Mouse (Mus musculus): ENCODE results near the gene Rflna.

GRCm38 (mm10) chr5:125005871-125006652, 3.0 kb downstream of the Rflna start:
- TF ChIP-seq GATA1 (IDR thresholded peaks at IDR 0.05; ENCODE audit: low read length), result no peak
- TF ChIP-seq TAL1 (IDR thresholded peaks at IDR 0.05; ENCODE audit: low read length), result no peak
